Mouse (Mus musculus) thymus, adult 2 months (tissue): ENCODE data around the gene Ftsj1. TPM values are rescaled to one million over a fixed set of nuclear protein-coding genes. Genes with fewer than 3 reads are reported as not detected.

ENCODE experiments used
- DNase-seq: peaks from one replicate; pipeline ENCODE4 v3.0.0; 2021
- H3K27ac ChIP-seq: fragments of 200-500 bp; 2 replicates; pipeline ENCODE4 v1.5.1; 2012; ENCODE audit warnings: low read length, control low read depth; ENCODE audit not compliant: control insufficient read depth, insufficient read depth
- H3K27me3 ChIP-seq: fragments of 200-500 bp; 2 replicates; pipeline ENCODE4 v1.6.1; 2012; ENCODE audit warnings: mild to moderate bottlenecking, low read length, moderate library complexity, mixed read lengths; ENCODE audit not compliant: control insufficient read depth, insufficient read depth
- H3K36me3 ChIP-seq: fragments of 200-500 bp; 2 replicates; pipeline ENCODE4 v1.6.1; 2012; ENCODE audit warnings: mild to moderate bottlenecking, low read length, moderate library complexity; ENCODE audit not compliant: control insufficient read depth, insufficient read depth
- H3K4me1 ChIP-seq: fragments of 200-500 bp; replicated peaks from 2 replicates; pipeline ENCODE4 v1.6.1; 2012; ENCODE audit warnings: low read length; ENCODE audit not compliant: control insufficient read depth, insufficient read depth
- H3K4me3 ChIP-seq: fragments of 200-500 bp; 2 replicates; pipeline ENCODE4 v1.5.1; 2012; ENCODE audit warnings: mild to moderate bottlenecking, low read length, control low read depth, moderate library complexity; ENCODE audit not compliant: control insufficient read depth, insufficient read depth
- CTCF ChIP-seq: fragments of 200-500 bp; IDR thresholded peaks from 2 replicates; pipeline ENCODE4 v1.5.1; 2012; ENCODE audit warnings: mild to moderate bottlenecking, control low read depth, low read length, moderate library complexity, borderline replicate concordance; ENCODE audit not compliant: control insufficient read depth, poor library complexity, insufficient read depth; ENCODE audit errors: extremely low read depth
- POLR2A ChIP-seq: fragments of 200-500 bp; IDR thresholded peaks from 2 replicates; pipeline ENCODE4 v1.6.1; 2012; ENCODE audit warnings: mild to moderate bottlenecking, low read length, control low read depth, moderate library complexity; ENCODE audit not compliant: control insufficient read depth, poor library complexity, insufficient read depth; ENCODE audit errors: extremely low read depth
- WGBS: fragments of 180-500 bp; shearing (Covaris S2); methylation state at CpG from one replicate; pipeline ENCODE4 v1.1.7; 2018; 5-methylcytosine and 5-hydroxymethylcytosine counted together
- polyA plus RNA-seq: library from polyadenylated mRNA; depleted of rRNA; stranded (reverse); fragments of >200 nt; gene quantifications from 2 replicates; pipeline ENCODE4 v1.2.3, GENCODE M21; 2012

The Ftsj1 gene
- polyA plus RNA-seq, 1 experiment, result 50.2 TPM

GRCm38 (mm10) chrX:8247680-8248079 is 4.5 kb downstream of the Ftsj1 start:
- Histone ChIP-seq H3K27ac (no peak overlapping the region), H3K36me3 (no peaks in the 10 kb centered on the region), H3K4me1 (no peaks in the 10 kb centered on the region), H3K4me3 (no peak overlapping the region), H3K27me3 (no peaks in the 10 kb centered on the region)
- DNase-seq, result no peak
- 93% methylated on average over 2 of the region's 2 CpGs for WGBS
- TF ChIP-seq CTCF (no peak), POLR2A (no peak)

GRCm38 (mm10) chrX:8238804-8239395 is 13.3 kb downstream of the Ftsj1 start:
- TF ChIP-seq POLR2A (no peak), CTCF (no peak)
- 97% methylated on average over 13 of the region's 13 CpGs for WGBS
- Histone ChIP-seq H3K27me3 (no peaks in the 10 kb centered on the region), H3K36me3 (no peaks in the 10 kb centered on the region), H3K27ac (no peak overlapping the region), H3K4me1 (no peaks in the 10 kb centered on the region), H3K4me3 (no peak overlapping the region)
- DNase-seq, result no peak

GRCm38 (mm10) chrX:8236704-8237103 is 15.5 kb downstream of the Ftsj1 start:
- TF ChIP-seq CTCF (no peak), POLR2A (no peak)
- Histone ChIP-seq H3K36me3 (no peaks in the 10 kb centered on the region), H3K4me1 (no peaks in the 10 kb centered on the region), H3K4me3 (no peak overlapping the region), H3K27me3 (no peaks in the 10 kb centered on the region), H3K27ac (no peak overlapping the region)
- no peak for DNase-seq
- WGBS, result 84% methylated on average over 2 of the region's 2 CpGs

GRCm38 (mm10) chrX:8233602-8234001 is 18.6 kb downstream of the Ftsj1 start:
- no peak for TF ChIP-seq POLR2A
- no peak for TF ChIP-seq CTCF
- Histone ChIP-seq H3K27me3 (no peaks in the 10 kb centered on the region), H3K36me3 (no peaks in the 10 kb centered on the region), H3K27ac (no peak overlapping the region), H3K4me3 (no peak overlapping the region), H3K4me1 (no peaks in the 10 kb centered on the region)
- no peak for DNase-seq
- 100% methylated on average over 3 of the region's 3 CpGs for WGBS

- 96% methylated on average over 4 of the region's 4 CpGs for WGBS
These were observed 21.9 kb downstream of the Ftsj1 start for GRCm38 (mm10) chrX:8230272-8230671.

GRCm38 (mm10) chrX:8223473-8223872 is 28.7 kb downstream of the Ftsj1 start:
- Histone ChIP-seq H3K27ac (no peak overlapping the region), H3K27me3 (no peaks in the 10 kb centered on the region), H3K36me3 (no peaks in the 10 kb centered on the region), H3K4me1 (no peaks in the 10 kb centered on the region), H3K4me3 (no peak overlapping the region)
- TF ChIP-seq POLR2A, result no peak
- TF ChIP-seq CTCF, result no peak
- WGBS, result 97% methylated on average over 7 of the region's 7 CpGs
- no peak for DNase-seq

More at GRCm38 (mm10) chrX:8230272-8230671, 21.9 kb downstream of the Ftsj1 start:
- Histone ChIP-seq H3K27me3 (no peaks in the 10 kb centered on the region), H3K27ac (no peak overlapping the region), H3K4me1 (no peaks in the 10 kb centered on the region), H3K36me3 (no peaks in the 10 kb centered on the region), H3K4me3 (no peak overlapping the region)
- DNase-seq, result no peak
- TF ChIP-seq CTCF, result no peak
- no peak for TF ChIP-seq POLR2A
